Mouse (Mus musculus): ENCODE results near the gene Fam19a2. TPM values are rescaled to one million over a fixed set of nuclear protein-coding genes. Genes with fewer than 3 reads are reported as not detected.

Gene Fam19a2
- polyA plus RNA-seq, 1 experiment = 0.04 TPM

GRCm38 (mm10) chr10:123597059-123597458, 333.3 kb downstream of the Fam19a2 start:
- H3K79me3 ChIP-seq (ENCODE audit: low read depth) = no peaks in the 10 kb centered on the region
- H3ac ChIP-seq (ENCODE audit: control insufficient read depth, insufficient read length, low read depth) = no peak overlapping the region
- H3K27me3 ChIP-seq (ENCODE audit: control insufficient read depth, insufficient read depth, insufficient read length) = no peaks in the 10 kb centered on the region
- no peaks in the 10 kb centered on the region for H3K79me2 ChIP-seq (ENCODE audit: control insufficient read depth, insufficient read depth)
- H3K36me3 ChIP-seq (ENCODE audit: control insufficient read depth, insufficient read depth) = no peaks in the 10 kb centered on the region
- no peak for TF ChIP-seq CTCF (IDR thresholded peaks at IDR 0.05; ENCODE audit: control insufficient read depth, insufficient read depth, insufficient read length)
- TF ChIP-seq MAX (IDR thresholded peaks at IDR 0.05) = no peak
- no peak for TF ChIP-seq MYOG (IDR thresholded peaks at IDR 0.05; ENCODE audit: control insufficient read depth, extremely low read depth, insufficient read length)
- TF ChIP-seq CEBPB (IDR thresholded peaks at IDR 0.05; ENCODE audit: low read depth) = no peak
- TF ChIP-seq USF1 (IDR thresholded peaks at IDR 0.05; ENCODE audit: low read depth) = no peak
- TF ChIP-seq FOSL1 (IDR thresholded peaks at IDR 0.05; ENCODE audit: insufficient read depth, low read length, poor library complexity, severe bottlenecking) = no peak
- no peak overlapping the region for H3K4me3 ChIP-seq (ENCODE audit: insufficient read depth, poor library complexity, severe bottlenecking)

GRCm38 (mm10) chr10:123605671-123606070, 341.9 kb downstream of the Fam19a2 start:
- H3K27me3 ChIP-seq (ENCODE audit: control insufficient read depth, insufficient read depth, insufficient read length) = no peaks in the 10 kb centered on the region
- H3K79me3 ChIP-seq (ENCODE audit: low read depth) = no peaks in the 10 kb centered on the region
- no peaks in the 10 kb centered on the region for H3K36me3 ChIP-seq (ENCODE audit: control insufficient read depth, insufficient read depth)
- no peak overlapping the region for H3K4me3 ChIP-seq (ENCODE audit: insufficient read depth, poor library complexity, severe bottlenecking)
- no peaks in the 10 kb centered on the region for H3K79me2 ChIP-seq (ENCODE audit: control insufficient read depth, insufficient read depth)
- no peak overlapping the region for H3ac ChIP-seq (ENCODE audit: control insufficient read depth, insufficient read length, low read depth)
- TF ChIP-seq FOSL1 (IDR thresholded peaks at IDR 0.05; ENCODE audit: insufficient read depth, low read length, poor library complexity, severe bottlenecking) (no peak), CEBPB (IDR thresholded peaks at IDR 0.05; ENCODE audit: low read depth) (no peak), MYOG (IDR thresholded peaks at IDR 0.05; ENCODE audit: control insufficient read depth, extremely low read depth, insufficient read length) (no peak), CTCF (IDR thresholded peaks at IDR 0.05; ENCODE audit: control insufficient read depth, insufficient read depth, insufficient read length) (no peak), MYOD1 (IDR thresholded peaks at IDR 0.05; ENCODE audit: control insufficient read depth, insufficient read length, low read depth) (no peak)

GRCm38 (mm10) chr10:123626691-123627090, 362.9 kb downstream of the Fam19a2 start:
- H3ac ChIP-seq (ENCODE audit: control insufficient read depth, insufficient read length, low read depth) = no peak overlapping the region
- H3K4me3 ChIP-seq (ENCODE audit: insufficient read depth, poor library complexity, severe bottlenecking) = no peak overlapping the region
- H3K79me3 ChIP-seq (ENCODE audit: low read depth) = no peaks in the 10 kb centered on the region
- H3K36me3 ChIP-seq (ENCODE audit: control insufficient read depth, insufficient read depth) = no peaks in the 10 kb centered on the region
- H3K79me2 ChIP-seq (ENCODE audit: control insufficient read depth, insufficient read depth) = no peaks in the 10 kb centered on the region
- TF ChIP-seq USF1 (IDR thresholded peaks at IDR 0.05; ENCODE audit: low read depth) = no peak
- TF ChIP-seq MYOG (IDR thresholded peaks at IDR 0.05; ENCODE audit: control insufficient read depth, extremely low read depth, insufficient read length) = no peak
- TF ChIP-seq FOSL1 (IDR thresholded peaks at IDR 0.05; ENCODE audit: insufficient read depth, low read length, poor library complexity, severe bottlenecking) = no peak
- no peak for TF ChIP-seq MYOD1 (IDR thresholded peaks at IDR 0.05; ENCODE audit: control insufficient read depth, insufficient read length, low read depth)
- no peak for TF ChIP-seq MAX (IDR thresholded peaks at IDR 0.05)
- no peak for TF ChIP-seq CEBPB (IDR thresholded peaks at IDR 0.05; ENCODE audit: low read depth)
- TF ChIP-seq CTCF (IDR thresholded peaks at IDR 0.05; ENCODE audit: control insufficient read depth, insufficient read depth, insufficient read length) = no peak
- H3K27me3 ChIP-seq (ENCODE audit: control insufficient read depth, insufficient read depth, insufficient read length) = no peaks in the 10 kb centered on the region

- no peaks in the 10 kb centered on the region for H3K79me2 ChIP-seq (ENCODE audit: control insufficient read depth, insufficient read depth)
- TF ChIP-seq MYOD1 (IDR thresholded peaks at IDR 0.05; ENCODE audit: control insufficient read depth, insufficient read length, low read depth) = no peak
- TF ChIP-seq MAX (IDR thresholded peaks at IDR 0.05) = no peak
- no peak for TF ChIP-seq CTCF (IDR thresholded peaks at IDR 0.05; ENCODE audit: control insufficient read depth, insufficient read depth, insufficient read length)
- TF ChIP-seq FOSL1 (IDR thresholded peaks at IDR 0.05; ENCODE audit: insufficient read depth, low read length, poor library complexity, severe bottlenecking) = no peak
- TF ChIP-seq USF1 (IDR thresholded peaks at IDR 0.05; ENCODE audit: low read depth) = no peak
- no peak for TF ChIP-seq MYOG (IDR thresholded peaks at IDR 0.05; ENCODE audit: control insufficient read depth, extremely low read depth, insufficient read length)
- no peak for TF ChIP-seq CEBPB (IDR thresholded peaks at IDR 0.05; ENCODE audit: low read depth)
- H3K36me3 ChIP-seq (ENCODE audit: control insufficient read depth, insufficient read depth) = no peaks in the 10 kb centered on the region
- no peak overlapping the region for H3ac ChIP-seq (ENCODE audit: control insufficient read depth, insufficient read length, low read depth)
- no peaks in the 10 kb centered on the region for H3K27me3 ChIP-seq (ENCODE audit: control insufficient read depth, insufficient read depth, insufficient read length)
- no peaks in the 10 kb centered on the region for H3K79me3 ChIP-seq (ENCODE audit: low read depth)
- no peak overlapping the region for H3K4me3 ChIP-seq (ENCODE audit: insufficient read depth, poor library complexity, severe bottlenecking)
Measured at GRCm38 (mm10) chr10:123629248-123629744, 365.5 kb downstream of the Fam19a2 start.

- TF ChIP-seq MYOD1 (IDR thresholded peaks at IDR 0.05; ENCODE audit: control insufficient read depth, insufficient read length, low read depth) (no peak), MYOG (IDR thresholded peaks at IDR 0.05; ENCODE audit: control insufficient read depth, extremely low read depth, insufficient read length) (no peak), USF1 (IDR thresholded peaks at IDR 0.05; ENCODE audit: low read depth) (no peak), CEBPB (IDR thresholded peaks at IDR 0.05; ENCODE audit: low read depth) (no peak), FOSL1 (IDR thresholded peaks at IDR 0.05; ENCODE audit: insufficient read depth, low read length, poor library complexity, severe bottlenecking) (no peak), MAX (IDR thresholded peaks at IDR 0.05) (no peak), CTCF (IDR thresholded peaks at IDR 0.05; ENCODE audit: control insufficient read depth, insufficient read depth, insufficient read length) (no peak)
- Histone ChIP-seq H3K79me3 (ENCODE audit: low read depth) (no peaks in the 10 kb centered on the region), H3K4me3 (ENCODE audit: insufficient read depth, poor library complexity, severe bottlenecking) (no peak overlapping the region), H3K27me3 (ENCODE audit: control insufficient read depth, insufficient read depth, insufficient read length) (no peaks in the 10 kb centered on the region), H3ac (ENCODE audit: control insufficient read depth, insufficient read length, low read depth) (no peak overlapping the region), H3K79me2 (ENCODE audit: control insufficient read depth, insufficient read depth) (no peaks in the 10 kb centered on the region), H3K36me3 (ENCODE audit: control insufficient read depth, insufficient read depth) (no peaks in the 10 kb centered on the region)
Measured at GRCm38 (mm10) chr10:123632029-123632428, 368.2 kb downstream of the Fam19a2 start.

- Histone ChIP-seq H3K27me3 (ENCODE audit: control insufficient read depth, insufficient read depth, insufficient read length) (no peaks in the 10 kb centered on the region), H3K4me3 (ENCODE audit: insufficient read depth, poor library complexity, severe bottlenecking) (no peak overlapping the region), H3K79me2 (ENCODE audit: control insufficient read depth, insufficient read depth) (no peaks in the 10 kb centered on the region), H3ac (ENCODE audit: control insufficient read depth, insufficient read length, low read depth) (no peak overlapping the region), H3K79me3 (ENCODE audit: low read depth) (no peaks in the 10 kb centered on the region), H3K36me3 (ENCODE audit: control insufficient read depth, insufficient read depth) (no peaks in the 10 kb centered on the region)
- TF ChIP-seq MYOD1 (IDR thresholded peaks at IDR 0.05; ENCODE audit: control insufficient read depth, insufficient read length, low read depth) (no peak), MAX (IDR thresholded peaks at IDR 0.05) (no peak), USF1 (IDR thresholded peaks at IDR 0.05; ENCODE audit: low read depth) (no peak), CEBPB (IDR thresholded peaks at IDR 0.05; ENCODE audit: low read depth) (no peak), CTCF (IDR thresholded peaks at IDR 0.05; ENCODE audit: control insufficient read depth, insufficient read depth, insufficient read length) (no peak)
Measured at GRCm38 (mm10) chr10:123636655-123637054, 372.9 kb downstream of the Fam19a2 start.
